Mouse (Mus musculus) E14TG2a.4 (cell line): ENCODE measurements around the gene Dolpp1.

Experiments used
- CTCF ChIP-seq: conservative IDR thresholded peaks from 2 replicates; pipeline ENCODE4 v1.5.1; 2014; ENCODE audit warnings: low read length
- NANOG ChIP-seq: IDR thresholded peaks from 2 replicates; pipeline ENCODE4 v1.6.1; 2014; ENCODE audit warnings: borderline replicate concordance, low read length, mixed read lengths
- POU5F1 ChIP-seq: IDR thresholded peaks from 2 replicates; pipeline ENCODE4 v1.6.1; 2014; ENCODE audit warnings: low read length, borderline replicate concordance

DNA sequence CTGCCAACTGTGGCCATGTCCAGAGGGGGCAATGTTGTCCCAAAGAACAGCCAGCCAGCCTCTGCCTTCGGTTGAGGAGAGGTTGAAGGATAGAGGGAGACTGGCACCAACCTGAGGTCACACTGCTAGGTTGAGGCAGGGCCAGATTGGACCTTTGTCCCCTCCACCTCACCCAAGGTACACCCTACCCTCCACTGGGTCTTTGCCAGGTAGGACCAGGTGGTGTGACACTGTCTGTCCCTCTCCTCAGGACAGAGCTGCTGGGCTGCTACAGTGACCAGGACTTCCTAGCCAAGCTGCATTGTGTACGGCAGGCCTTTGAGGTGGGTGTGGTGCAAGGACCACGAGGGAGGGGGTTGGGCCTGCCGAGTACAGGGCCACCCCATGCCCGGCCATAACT is 14.3 kb upstream of the Dolpp1 start:
- TF ChIP-seq CTCF (no peak), POU5F1 (no peak), NANOG (no peak)
